Mouse (Mus musculus) heart, embryonic 12.5 days (tissue): Measurements from ENCODE around the gene Pard6b. TPM values are rescaled to one million over a fixed set of nuclear protein-coding genes. Genes with fewer than 3 reads are reported as not detected.

Source experiments
- ATAC-seq: fragments of 200-750 bp; cut with Nextera tagmentation; 2 replicates; pipeline ENCODE4 v1.8.0; 2017; ENCODE audit warnings: moderate TSS enrichment, moderate library complexity; ENCODE audit not compliant: insufficient number of reproducible peaks, low FRiP score
- H3K27ac ChIP-seq: fragments of 300-500 bp; sonication (generic); 2 replicates; pipeline ENCODE4 v1.5.1; 2016; ENCODE audit warnings: mild to moderate bottlenecking, moderate library complexity; ENCODE audit not compliant: poor library complexity, severe bottlenecking
- H3K27me3 ChIP-seq: fragments of 300-500 bp; sonication (generic); replicated peaks from 2 replicates; pipeline ENCODE4 v1.6.1; 2016; ENCODE audit warnings: mild to moderate bottlenecking, moderate library complexity
- H3K36me3 ChIP-seq: fragments of 300-500 bp; sonication (generic); 2 replicates; pipeline ENCODE4 v1.6.1; 2016; ENCODE audit warnings: mild to moderate bottlenecking, moderate library complexity
- H3K4me1 ChIP-seq: fragments of 300-500 bp; sonication (generic); replicated peaks from 2 replicates; pipeline ENCODE4 v1.6.1; 2016; ENCODE audit warnings: mild to moderate bottlenecking
- H3K4me2 ChIP-seq: fragments of 300-500 bp; sonication (generic); 2 replicates; pipeline ENCODE4 v1.6.1; 2016; ENCODE audit warnings: mild to moderate bottlenecking, moderate library complexity
- H3K4me3 ChIP-seq: fragments of 300-500 bp; sonication (generic); 2 replicates; pipeline ENCODE4 v1.5.1; 2016; ENCODE audit warnings: mild to moderate bottlenecking
- H3K9ac ChIP-seq: fragments of 300-500 bp; sonication (generic); 2 replicates; pipeline ENCODE4 v1.6.1; 2016; ENCODE audit warnings: mild to moderate bottlenecking, moderate library complexity
- H3K9me3 ChIP-seq: fragments of 300-500 bp; sonication (generic); replicated peaks from 2 replicates; pipeline ENCODE4 v1.6.1; 2016; ENCODE audit warnings: mild to moderate bottlenecking, moderate library complexity
- WGBS: fragments of 180-500 bp; shearing (Covaris S2); methylation state at CpG from one replicate; pipeline ENCODE4 v1.1.7; 2016; 5-methylcytosine and 5-hydroxymethylcytosine counted together
- polyA plus RNA-seq: library from polyadenylated mRNA; unstranded; fragments of >200 nt; fragmentation: Nextera tagmentation; extraction: Ambion mirVana; gene quantifications from 2 replicates; pipeline ENCODE4 v1.2.1, GENCODE M21; 2016

The Pard6b gene
- polyA plus RNA-seq, 1 experiment from 2014 or later: 13.2 TPM

DNA sequence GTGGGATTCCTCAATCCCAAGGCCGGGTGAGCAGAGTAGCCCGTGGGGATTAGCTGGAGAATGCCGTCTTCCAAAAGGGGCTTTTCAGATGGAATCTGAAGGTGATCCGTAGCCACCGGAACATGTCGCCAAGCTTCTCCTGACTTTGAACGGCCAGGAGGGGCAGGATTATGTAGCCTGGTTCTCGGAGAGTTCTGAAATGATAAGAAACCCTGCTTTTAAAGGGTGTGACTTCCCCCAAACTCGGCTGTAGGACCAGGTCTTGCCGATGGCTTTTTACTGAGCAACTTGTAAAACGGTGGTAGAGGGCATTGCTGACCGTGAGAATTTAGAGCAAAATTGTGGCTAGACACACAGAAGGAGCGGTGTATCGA lies 1.1 kb downstream of the Pard6b start:
- peaks cover 47% of the 10 kb centered on the region for H3K4me1 ChIP-seq
- H3K27ac ChIP-seq: peak overlapping the region; percentile 83; the same call in 1 of the 2 replicates
- peak overlapping the region; percentile 78 for H3K4me3 ChIP-seq
- H3K9ac ChIP-seq: peak overlapping the region; percentile 85
- peaks cover 10% of the 10 kb centered on the region for H3K27me3 ChIP-seq
- H3K4me2 ChIP-seq: peak overlapping the region; percentile 93
- no peaks in the 10 kb centered on the region for H3K9me3 ChIP-seq
- no peaks in the 10 kb centered on the region for H3K36me3 ChIP-seq
- WGBS: 4% methylated on average over 14 of the region's 14 CpGs
- no peak for ATAC-seq

DNA sequence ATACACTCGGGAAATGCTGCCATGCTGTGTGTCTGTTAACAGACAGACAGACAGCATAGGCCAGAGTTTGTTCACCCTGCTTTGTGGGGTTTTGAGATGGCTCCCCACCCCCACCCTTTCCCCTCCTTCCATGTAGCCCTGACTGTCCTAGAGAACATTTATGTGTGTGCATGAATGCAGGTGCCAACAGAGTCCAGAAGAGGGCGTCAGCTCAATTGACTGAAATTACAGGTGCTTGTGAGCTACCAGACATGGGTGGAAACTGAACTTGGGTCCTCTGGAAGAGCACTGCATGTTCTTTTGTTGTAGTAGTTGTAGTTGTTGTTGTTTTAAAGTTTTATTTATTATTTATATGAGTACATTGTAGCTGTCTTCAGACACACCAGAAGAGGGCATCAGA lies 2.8 kb downstream of the Pard6b start:
- Histone ChIP-seq H3K27ac (no peak overlapping the region), H3K27me3 (peaks cover 2% of the 10 kb centered on the region; the same call in 1 of the 2 replicates), H3K4me2 (no peak overlapping the region), H3K36me3 (0 out of 2 replicates have a peak, but pooled peaks cover 5% of the 10 kb centered on the region), H3K9me3 (no peaks in the 10 kb centered on the region), H3K4me3 (no peak overlapping the region), H3K9ac (no peak overlapping the region), H3K4me1 (peaks cover 39% of the 10 kb centered on the region)
- no peak for ATAC-seq
- WGBS: 63% methylated on average over 2 of the region's 2 CpGs

DNA sequence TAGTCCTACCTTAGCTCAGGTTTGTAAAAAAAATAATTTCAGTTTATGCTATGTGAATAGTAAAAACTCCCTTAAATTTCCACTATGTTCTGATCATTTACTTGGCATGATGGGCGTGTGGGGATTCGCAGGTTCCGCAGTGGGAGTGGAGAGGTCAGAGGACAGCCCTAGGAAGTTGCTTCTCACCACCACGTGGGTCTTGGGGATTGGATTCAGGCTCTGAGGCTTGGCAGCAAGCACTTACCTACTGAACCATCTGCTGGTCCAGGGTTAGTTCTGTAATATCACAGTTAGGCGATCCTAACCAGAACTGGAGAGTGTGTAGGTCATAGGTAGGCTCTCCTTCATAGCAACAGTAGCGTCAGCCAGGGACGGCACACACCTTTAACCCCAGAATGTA lies 3.4 kb downstream of the Pard6b start:
- H3K4me2 ChIP-seq: no peak overlapping the region
- no peak overlapping the region for H3K27ac ChIP-seq
- no peak overlapping the region for H3K9ac ChIP-seq
- H3K27me3 ChIP-seq: no peaks in the 10 kb centered on the region
- no peaks in the 10 kb centered on the region for H3K9me3 ChIP-seq
- 85% methylated on average over 7 of the region's 7 CpGs for WGBS
- no peak overlapping the region for H3K4me3 ChIP-seq
- peaks cover 41% of the 10 kb centered on the region for H3K4me1 ChIP-seq
- 0 out of 2 replicates have a peak, but pooled peaks cover 5% of the 10 kb centered on the region for H3K36me3 ChIP-seq
- no peak for ATAC-seq

DNA sequence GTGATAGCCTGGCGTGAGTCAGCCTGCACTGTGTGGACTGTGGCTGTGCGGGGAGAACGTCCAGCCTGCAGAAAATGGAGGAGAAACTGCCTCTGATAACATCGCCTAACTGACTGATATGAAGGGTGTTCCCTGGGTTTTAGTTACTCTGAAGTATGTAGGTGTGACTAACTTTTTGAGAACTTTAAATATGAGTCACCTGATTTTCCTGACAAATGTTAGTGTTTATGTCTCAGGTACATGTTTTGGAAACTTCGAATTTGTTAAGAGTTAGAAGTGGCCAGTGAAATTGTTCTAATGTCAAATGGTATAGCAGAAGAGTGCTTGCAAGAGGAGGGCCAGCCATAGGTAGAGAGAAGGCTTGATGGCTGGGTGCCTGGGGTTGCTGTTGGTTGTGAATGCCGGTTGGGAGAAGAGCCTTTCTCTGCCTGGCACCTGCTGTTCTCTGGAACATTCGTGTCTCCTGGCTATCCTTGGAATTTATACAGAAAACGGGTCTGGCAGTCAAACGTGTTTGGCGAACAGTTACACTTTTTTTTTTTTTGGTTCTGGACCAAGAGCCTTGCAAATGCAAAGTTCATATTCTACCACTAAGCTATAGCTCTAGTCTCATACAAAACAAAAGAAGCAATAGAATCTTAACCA lies 4.9 kb downstream of the Pard6b start:
- no peak overlapping the region for H3K4me2 ChIP-seq
- peaks cover 36% of the 10 kb centered on the region for H3K4me1 ChIP-seq
- no peak overlapping the region for H3K9ac ChIP-seq
- ATAC-seq: no peak
- 0 out of 2 replicates have a peak, but pooled peaks cover 5% of the 10 kb centered on the region for H3K36me3 ChIP-seq
- no peaks in the 10 kb centered on the region for H3K9me3 ChIP-seq
- WGBS: 49% methylated on average over 10 of the region's 10 CpGs
- H3K27me3 ChIP-seq: no peaks in the 10 kb centered on the region
- H3K27ac ChIP-seq: no peak overlapping the region
- no peak overlapping the region for H3K4me3 ChIP-seq

DNA sequence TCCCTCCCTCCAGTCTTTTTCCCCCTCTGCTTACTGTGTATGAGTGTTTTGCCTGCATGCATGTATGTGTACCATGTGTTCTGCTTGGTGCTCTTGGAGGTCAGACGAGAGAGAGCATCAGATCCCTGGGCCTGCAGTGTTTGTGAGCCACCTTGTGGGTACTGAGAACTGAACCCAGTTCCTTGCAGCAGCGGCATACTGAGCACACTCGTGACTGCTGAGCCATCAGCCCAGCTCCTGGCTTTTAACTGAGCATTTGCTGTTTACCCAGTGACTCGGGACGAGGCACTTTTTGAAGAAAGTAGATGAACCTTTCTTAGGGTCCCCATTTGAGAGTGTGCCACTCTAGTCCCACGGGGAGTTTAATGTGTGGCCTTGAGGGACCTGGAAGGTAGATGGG lies 5.5 kb downstream of the Pard6b start:
- H3K4me3 ChIP-seq: no peak overlapping the region
- H3K4me1 ChIP-seq: peaks cover 37% of the 10 kb centered on the region
- ATAC-seq: no peak
- no peaks in the 10 kb centered on the region for H3K9me3 ChIP-seq
- H3K27me3 ChIP-seq: no peaks in the 10 kb centered on the region
- no peak overlapping the region for H3K27ac ChIP-seq
- 0 out of 2 replicates have a peak, but pooled peaks cover 5% of the 10 kb centered on the region for H3K36me3 ChIP-seq
- H3K4me2 ChIP-seq: no peak overlapping the region
- WGBS: 58% methylated on average over 6 of the region's 6 CpGs
- no peak overlapping the region for H3K9ac ChIP-seq

DNA sequence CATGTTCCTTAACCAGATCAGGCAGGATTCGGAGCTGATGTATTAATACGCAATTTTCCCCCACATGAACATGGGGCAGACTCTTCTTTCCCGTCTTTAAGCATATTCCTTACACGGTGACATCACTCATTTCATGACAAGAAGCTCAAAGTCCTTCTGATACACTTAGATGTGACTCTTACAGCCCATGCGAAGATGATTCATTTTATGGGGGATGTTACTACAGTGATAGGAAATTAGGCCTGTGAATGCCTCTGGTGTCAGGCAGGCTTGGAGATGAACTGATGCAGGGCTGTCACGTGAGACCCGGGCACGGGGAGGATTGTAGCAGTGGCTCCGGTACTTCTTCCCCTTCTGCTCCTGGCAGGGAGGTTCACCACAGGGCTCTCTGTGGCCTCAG lies 6.0 kb downstream of the Pard6b start:
- ATAC-seq: no peak
- H3K27me3 ChIP-seq: no peaks in the 10 kb centered on the region
- H3K27ac ChIP-seq: no peak overlapping the region
- WGBS: 77% methylated on average over 9 of the region's 9 CpGs
- no peak overlapping the region for H3K9ac ChIP-seq
- H3K4me2 ChIP-seq: no peak overlapping the region
- no peak overlapping the region for H3K4me3 ChIP-seq
- H3K4me1 ChIP-seq: peaks cover 38% of the 10 kb centered on the region
- 0 out of 2 replicates have a peak, but pooled peaks cover 5% of the 10 kb centered on the region for H3K36me3 ChIP-seq
- no peaks in the 10 kb centered on the region for H3K9me3 ChIP-seq

DNA sequence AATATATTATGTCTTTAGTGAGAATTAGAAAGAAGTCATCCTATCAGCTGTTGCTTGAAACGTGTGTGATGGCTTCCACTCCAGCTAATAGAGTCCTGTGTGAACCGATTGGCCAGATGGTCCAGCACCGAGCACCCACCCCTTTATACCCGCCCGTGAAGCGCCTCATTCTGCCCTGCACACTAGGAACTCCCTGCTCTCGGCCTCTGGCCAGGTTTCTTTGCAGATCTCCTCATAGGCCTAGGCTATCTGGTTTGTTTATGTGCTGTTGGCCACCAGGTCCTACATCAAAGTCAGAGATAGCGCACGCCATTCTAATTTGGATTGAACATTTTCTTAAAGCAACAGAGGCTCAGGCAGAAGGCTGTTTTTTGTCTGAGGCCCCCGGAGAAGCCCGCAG lies 10.8 kb downstream of the Pard6b start:
- peak overlapping the region; percentile 42; the same call in 1 of the 2 replicates for H3K9ac ChIP-seq
- H3K27me3 ChIP-seq: no peaks in the 10 kb centered on the region
- peaks cover 50% of the 10 kb centered on the region for H3K4me1 ChIP-seq
- H3K27ac ChIP-seq: no peak overlapping the region; the same call in 1 of the 2 replicates
- no peak for ATAC-seq
- WGBS: 60% methylated on average over 11 of the region's 11 CpGs
- 0 out of 2 replicates have a peak, but pooled peaks cover 5% of the 10 kb centered on the region for H3K36me3 ChIP-seq
- H3K4me2 ChIP-seq: no peak overlapping the region
- H3K9me3 ChIP-seq: no peaks in the 10 kb centered on the region
- H3K4me3 ChIP-seq: no peak overlapping the region

DNA sequence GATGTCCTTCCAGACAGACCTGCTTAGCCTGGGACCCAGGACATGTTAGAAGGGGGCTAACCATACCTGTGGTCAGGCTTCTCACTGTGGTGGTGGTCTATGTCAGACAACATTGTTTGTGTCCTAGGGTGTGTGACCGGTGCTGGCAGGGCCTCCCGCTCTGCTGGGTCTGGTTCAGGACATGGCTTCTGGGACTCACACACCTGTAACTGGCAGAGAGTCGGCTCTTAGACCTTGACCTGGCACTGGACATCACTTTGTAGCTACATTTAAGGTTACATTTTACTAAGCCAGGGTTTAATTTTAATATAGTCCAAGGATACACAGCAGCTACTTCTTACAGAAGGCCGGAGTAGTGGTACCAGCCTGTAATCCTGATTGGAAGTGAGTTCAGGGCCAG lies 12.3 kb downstream of the Pard6b start:
- Histone ChIP-seq H3K27me3 (no peaks in the 10 kb centered on the region), H3K36me3 (no peaks in the 10 kb centered on the region), H3K4me1 (peaks cover 57% of the 10 kb centered on the region), H3K4me3 (no peak overlapping the region), H3K4me2 (no peak overlapping the region), H3K27ac (no peak overlapping the region; the same call in 1 of the 2 replicates), H3K9me3 (no peaks in the 10 kb centered on the region), H3K9ac (no peak overlapping the region)
- WGBS: 85% methylated on average over 4 of the region's 4 CpGs
- ATAC-seq: no peak

DNA sequence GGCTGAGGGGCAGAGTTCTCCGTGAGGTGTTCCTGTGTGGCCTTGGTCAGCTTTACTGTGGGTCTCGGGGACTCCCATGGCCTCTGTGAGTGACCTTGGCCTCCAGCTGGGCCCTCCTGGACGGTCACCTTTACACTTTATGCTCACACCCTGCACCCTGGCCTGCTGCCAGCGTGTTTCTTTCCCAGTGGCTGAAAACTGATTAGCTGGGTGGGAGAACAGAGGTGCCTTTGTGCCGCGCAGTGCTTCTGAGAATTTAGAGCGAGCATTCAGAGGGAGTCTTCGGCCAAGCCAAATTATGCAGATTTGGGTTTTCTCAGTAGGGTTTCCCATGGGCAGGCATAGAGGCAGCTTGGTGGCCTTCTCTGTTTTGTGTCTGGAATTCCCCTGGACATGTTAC lies 14.3 kb downstream of the Pard6b start:
- WGBS: 31% methylated on average over 8 of the region's 8 CpGs
- Histone ChIP-seq H3K9me3 (no peaks in the 10 kb centered on the region), H3K4me2 (no peak overlapping the region), H3K4me3 (no peak overlapping the region), H3K27me3 (no peaks in the 10 kb centered on the region), H3K4me1 (peaks cover 51% of the 10 kb centered on the region), H3K9ac (0 out of 2 replicates have a peak overlapping the region, but pooled peaks have one; percentile 4), H3K36me3 (peaks cover 13% of the 10 kb centered on the region), H3K27ac (peak overlapping the region; percentile 89)
- no peak for ATAC-seq

DNA sequence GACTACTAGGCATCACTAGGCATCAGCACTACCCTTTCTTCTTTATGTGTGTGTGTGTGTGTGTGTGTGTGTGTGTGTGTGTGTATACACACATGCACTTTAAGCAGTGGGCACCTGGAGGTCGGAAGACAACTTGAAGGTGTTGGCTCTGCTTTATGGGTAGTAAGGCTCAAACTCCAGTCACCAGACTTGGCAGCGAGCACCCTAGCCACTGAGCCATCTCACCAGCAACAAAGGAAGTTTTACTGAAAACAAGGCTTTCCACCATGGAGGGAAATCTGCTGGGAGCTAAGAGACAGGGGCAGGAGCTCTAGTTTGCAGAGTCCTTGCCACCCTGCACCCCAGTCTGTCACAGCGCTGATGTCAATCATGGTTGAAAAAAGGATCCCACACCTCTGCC lies 15.7 kb downstream of the Pard6b start:
- H3K9me3 ChIP-seq: no peaks in the 10 kb centered on the region
- peaks cover 13% of the 10 kb centered on the region for H3K36me3 ChIP-seq
- 0 out of 2 replicates have a peak overlapping the region, but pooled peaks have one; percentile 89 for H3K27ac ChIP-seq
- H3K27me3 ChIP-seq: no peaks in the 10 kb centered on the region
- no peak overlapping the region for H3K4me3 ChIP-seq
- no peak overlapping the region for H3K9ac ChIP-seq
- ATAC-seq: no peak
- 76% methylated on average over 3 of the region's 3 CpGs for WGBS
- no peak overlapping the region for H3K4me2 ChIP-seq
- H3K4me1 ChIP-seq: peaks cover 48% of the 10 kb centered on the region

DNA sequence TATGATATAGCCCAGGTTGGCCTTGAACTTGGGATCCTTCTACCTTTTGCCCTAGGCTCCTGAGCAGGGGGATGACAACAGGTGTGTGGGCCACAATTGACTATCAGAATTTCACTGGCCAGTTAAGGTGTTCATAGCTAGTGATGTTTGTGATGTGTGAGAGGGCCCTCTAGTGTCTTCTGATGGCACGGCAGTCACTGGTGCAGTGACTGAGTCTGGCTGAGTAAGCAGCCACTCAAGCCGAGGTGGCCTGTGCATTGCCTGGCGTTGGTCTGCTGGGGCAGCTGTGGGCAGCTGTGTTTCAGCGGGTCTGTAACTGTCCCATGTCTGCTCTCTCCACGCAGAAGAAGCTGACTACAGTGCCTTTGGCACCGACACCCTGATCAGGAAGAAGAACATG lies 17.2 kb downstream of the Pard6b start:
- Histone ChIP-seq H3K27ac (no peak overlapping the region), H3K36me3 (peaks cover 13% of the 10 kb centered on the region), H3K27me3 (no peaks in the 10 kb centered on the region), H3K9me3 (no peaks in the 10 kb centered on the region), H3K4me1 (peaks cover 42% of the 10 kb centered on the region), H3K4me2 (no peak overlapping the region), H3K4me3 (no peak overlapping the region), H3K9ac (no peak overlapping the region)
- no peak for ATAC-seq
- 39% methylated on average over 6 of the region's 6 CpGs for WGBS

DNA sequence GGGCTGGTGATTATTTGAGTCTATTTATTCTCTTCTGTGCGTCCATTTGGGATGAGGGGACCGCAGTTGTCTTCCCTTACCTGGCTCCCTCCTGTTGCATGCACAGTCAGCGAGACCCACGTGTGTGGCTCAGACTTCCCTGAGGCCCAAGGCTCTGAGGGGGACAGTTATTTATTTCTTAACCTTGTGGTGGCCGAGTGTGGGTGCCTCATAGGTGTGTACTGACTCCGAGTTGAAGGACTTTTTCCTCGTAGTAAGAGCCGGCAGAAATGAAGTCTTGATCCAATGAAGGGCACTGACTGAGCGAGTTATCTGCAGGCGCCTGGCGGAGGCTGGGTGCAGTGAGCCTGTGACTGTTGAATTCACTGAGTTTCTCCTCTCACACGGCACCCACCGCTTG lies 19.2 kb downstream of the Pard6b start:
- ATAC-seq: no peak
- WGBS: 77% methylated on average over 13 of the region's 13 CpGs
- Histone ChIP-seq H3K9ac (no peak overlapping the region), H3K9me3 (no peaks in the 10 kb centered on the region), H3K27me3 (no peaks in the 10 kb centered on the region), H3K4me3 (no peak overlapping the region), H3K36me3 (peaks cover 13% of the 10 kb centered on the region), H3K4me1 (peaks cover 23% of the 10 kb centered on the region), H3K27ac (no peak overlapping the region), H3K4me2 (no peak overlapping the region)
